Mouse (Mus musculus): ENCODE data around the gene Cox4i2. TPM values are rescaled to one million over a fixed set of nuclear protein-coding genes. Genes with fewer than 3 reads are reported as not detected.

The Cox4i2 gene
- polyA plus RNA-seq, 1 experiment from 2014 or later = 4.2 TPM

DNA sequence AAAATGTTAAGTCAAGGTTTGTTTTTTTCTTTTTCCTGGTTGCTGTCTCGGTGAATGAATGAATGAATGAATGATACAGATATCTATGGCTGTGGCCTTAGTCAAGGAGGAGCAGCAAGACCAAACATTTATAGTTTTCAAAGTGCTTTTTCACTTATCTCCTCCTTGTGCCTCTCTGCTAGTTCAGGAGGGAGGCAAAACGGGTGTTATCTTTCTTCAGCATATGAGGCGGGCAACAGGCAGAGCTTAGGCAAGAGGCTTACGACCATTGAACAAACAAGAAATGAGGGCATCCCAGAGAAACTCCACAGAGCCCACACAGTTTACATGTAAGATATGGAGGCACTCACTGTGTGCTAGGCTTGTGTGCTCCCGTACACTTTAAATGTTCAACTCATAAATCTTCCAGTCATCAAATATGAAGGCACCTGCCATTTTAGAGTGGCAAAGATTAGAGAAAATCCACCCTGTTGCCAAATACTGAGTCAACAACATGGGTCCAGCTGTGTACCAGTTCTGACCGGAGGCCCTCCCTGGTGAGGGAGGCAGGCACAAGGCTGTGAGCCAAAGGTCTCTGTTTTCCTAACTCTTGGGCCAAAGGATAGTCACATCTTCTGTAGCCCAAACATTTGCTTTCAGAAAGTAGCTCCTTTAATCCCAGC lies 60.4 kb downstream of the Cox4i2 start:
- Histone ChIP-seq H3K27ac (replicated peaks) (no peak overlapping the region), H3K36me3 (peaks cover 47% of the 10 kb centered on the region), H3K4me1 (peaks cover 43% of the 10 kb centered on the region), H3K9me3 (replicated peaks) (no peaks in the 10 kb centered on the region), H3K4me3 (no peak overlapping the region), H3K27me3 (ENCODE audit: low read depth, poor library complexity, severe bottlenecking) (no peaks in the 10 kb centered on the region)
- no peak for DNase-seq (ENCODE audit: low spot score)
- 89% methylated on average over 6 of the region's 6 CpGs for WGBS

Small RNA genes within 50 kb of the gene (microRNA-seq; reads per million reads assigned to microRNA genes)
- not detected for gene Gm23802

Other genes starting within 250 kb of the Cox4i2 start
- gene Defb26, start 242.5 kb upstream of the Cox4i2 start, polyA plus RNA-seq (2016; fragmentation: Nextera tagmentation; extraction: Ambion mirVana) = not detected in 2 replicates
- not detected in 2 replicates for gene Defb28, start 235.9 kb upstream of the Cox4i2 start, polyA plus RNA-seq (2016; fragmentation: Nextera tagmentation; extraction: Ambion mirVana)
- not detected in 2 replicates for gene Defb29, start 214.1 kb upstream of the Cox4i2 start, polyA plus RNA-seq (2016; fragmentation: Nextera tagmentation; extraction: Ambion mirVana)
- not detected in 2 replicates for gene Gm17416, start 184.8 kb upstream of the Cox4i2 start, polyA plus RNA-seq (2016; fragmentation: Nextera tagmentation; extraction: Ambion mirVana)
- gene Defb21, start 181.4 kb upstream of the Cox4i2 start, polyA plus RNA-seq (2016; fragmentation: Nextera tagmentation; extraction: Ambion mirVana) = not detected in 2 replicates
- gene Defb19, start 173.9 kb upstream of the Cox4i2 start, polyA plus RNA-seq (2016; fragmentation: Nextera tagmentation; extraction: Ambion mirVana) = not detected in 2 replicates
- gene Defb45, start 154.8 kb upstream of the Cox4i2 start, polyA plus RNA-seq (2016; fragmentation: Nextera tagmentation; extraction: Ambion mirVana) = not detected in 2 replicates
- not detected in 2 replicates for gene Defb36, start 149.8 kb upstream of the Cox4i2 start, polyA plus RNA-seq (2016; fragmentation: Nextera tagmentation; extraction: Ambion mirVana)
- gene Defb25, start 131.1 kb upstream of the Cox4i2 start, polyA plus RNA-seq (2016; fragmentation: Nextera tagmentation; extraction: Ambion mirVana) = not detected in 2 replicates
- 0.26 and 0.33 TPM in 2 replicates for gene Rem1, start 127.2 kb upstream of the Cox4i2 start, polyA plus RNA-seq (2016; fragmentation: Nextera tagmentation; extraction: Ambion mirVana)
- 99.2 and 117 TPM in 2 replicates for gene H13, start 84.7 kb upstream of the Cox4i2 start, polyA plus RNA-seq (2016; fragmentation: Nextera tagmentation; extraction: Ambion mirVana)
- gene Mcts2, start 67.1 kb upstream of the Cox4i2 start, polyA plus RNA-seq (2016; fragmentation: Nextera tagmentation; extraction: Ambion mirVana) = 42.9 and 45.3 TPM in 2 replicates
- 70.2 and 86.2 TPM in 2 replicates for gene Id1, start 17.9 kb upstream of the Cox4i2 start, polyA plus RNA-seq (2016; fragmentation: Nextera tagmentation; extraction: Ambion mirVana)
- 107 and 128 TPM in 2 replicates for gene Bcl2l1, start 77.6 kb downstream of the Cox4i2 start, polyA plus RNA-seq (2016; fragmentation: Nextera tagmentation; extraction: Ambion mirVana)
- gene Tpx2, start 93.8 kb downstream of the Cox4i2 start, polyA plus RNA-seq (2016; fragmentation: Nextera tagmentation; extraction: Ambion mirVana) = 153 TPM in 2 replicates
- gene Mylk2, start 157.2 kb downstream of the Cox4i2 start, polyA plus RNA-seq (2016; fragmentation: Nextera tagmentation; extraction: Ambion mirVana) = 0.06 and 0.07 TPM in 2 replicates
- gene Foxs1, start 179.0 kb downstream of the Cox4i2 start, polyA plus RNA-seq (2016; fragmentation: Nextera tagmentation; extraction: Ambion mirVana) = 0.58 and 1.5 TPM in 2 replicates
- 0.60 and 1.3 TPM in 2 replicates for gene Dusp15, start 197.5 kb downstream of the Cox4i2 start, polyA plus RNA-seq (2016; fragmentation: Nextera tagmentation; extraction: Ambion mirVana)
- gene Ttll9, start 208.3 kb downstream of the Cox4i2 start, polyA plus RNA-seq (2016; fragmentation: Nextera tagmentation; extraction: Ambion mirVana) = 1.3 and 1.4 TPM in 2 replicates